Mouse (Mus musculus) testis, adult 2 months (tissue): ENCODE data around the gene Memo1.

Experiments used
- CTCF ChIP-seq: fragments of 200-500 bp; IDR thresholded peaks from 2 replicates; pipeline ENCODE4 v1.5.1; 2012; ENCODE audit warnings: low read depth, mild to moderate bottlenecking, inconsistent platforms, low read length, moderate library complexity; ENCODE audit not compliant: control insufficient read depth, insufficient read depth, insufficient replicate concordance
- POLR2A ChIP-seq: fragments of 200-500 bp; IDR thresholded peaks from 2 replicates; pipeline ENCODE4 v1.6.1; 2012; ENCODE audit warnings: low read depth, mild to moderate bottlenecking, inconsistent platforms, low read length, moderate library complexity; ENCODE audit not compliant: control insufficient read depth

- no peak for TF ChIP-seq CTCF
- no peak for TF ChIP-seq POLR2A
Observed at GRCm38 (mm10) chr17:74265636-74266035, 29.7 kb downstream of the Memo1 start.
